Mouse (Mus musculus) kidney, adult 2 months (tissue): ENCODE data around the gene Kcnip2.
A peak's percentile ranks its signal among the peaks of the same experiment; 100 is the strongest.

Source experiments
- CTCF ChIP-seq: fragments of 200-500 bp; conservative IDR thresholded peaks from 2 replicates; pipeline ENCODE4 v1.5.1; 2011; ENCODE audit warnings: low read depth, mild to moderate bottlenecking, control low read depth, low read length, moderate library complexity, mixed read lengths; ENCODE audit not compliant: insufficient read depth, insufficient read length
- POLR2A ChIP-seq: fragments of 200-500 bp; IDR thresholded peaks from one replicate; pipeline ENCODE4 v1.6.1; 2011; ENCODE audit warnings: low read depth, low read length, control low read depth

GRCm38 (mm10) chr19:45830679-45831078 is 14.8 kb upstream of the Kcnip2 start:
- TF ChIP-seq POLR2A (no peak), CTCF (peak; percentile 32; the same call in 1 of the 2 replicates)
